Mouse (Mus musculus) erythroid progenitor cell, adult 5-6 weeks (primary cell): ENCODE measurements around the gene Trim25. TPM values are rescaled to one million over a fixed set of nuclear protein-coding genes. Genes with fewer than 3 reads are reported as not detected.
"Not testable (repeated sequence)": the region's sequence is repeated elsewhere in the genome, so short reads cannot be mapped to it uniquely, and the experiment has no call there.

ENCODE experiments used
- ATAC-seq: replicated peaks from 2 replicates; pipeline ENCODE4 v1.8.0; 2016; ENCODE audit warnings: moderate number of reproducible peaks, mild to moderate bottlenecking, moderate TSS enrichment, inconsistent platforms; ENCODE audit not compliant: poor library complexity, low FRiP score, severe bottlenecking
- total RNA-seq, 2 experiments: library from RNA; stranded (forward) in 1 of 2; stranded (reverse) in 1 of 2; fragments of 150-400 nt in 1 of 2; fragments of 186-747, 209-891 nt in 1 of 2; gene quantifications; 2 replicates each; pipeline versions ENCODE4 v1.2.3 to v1.2.4; 2015 to 2017; ENCODE audit warnings: low replicate concordance in 2 of 2

The Trim25 gene
- total RNA-seq, 2 experiments from 2014 or later, result 25.2 to 32.8 TPM

GRCm38 (mm10) chr11:89020681-89021305 lies 21.6 kb downstream of the Trim25 start:
- no peak for ATAC-seq

- no peak for ATAC-seq
These were observed 22.5 kb downstream of the Trim25 start for GRCm38 (mm10) chr11:89021687-89022086.

GRCm38 (mm10) chr11:89022120-89022731 lies 23.1 kb downstream of the Trim25 start:
- ATAC-seq, result no peak

GRCm38 (mm10) chr11:89023477-89023876 lies 24.3 kb downstream of the Trim25 start:
- no peak for ATAC-seq

GRCm38 (mm10) chr11:89024181-89024881 lies 25.2 kb downstream of the Trim25 start:
- no peak for ATAC-seq

DNA sequence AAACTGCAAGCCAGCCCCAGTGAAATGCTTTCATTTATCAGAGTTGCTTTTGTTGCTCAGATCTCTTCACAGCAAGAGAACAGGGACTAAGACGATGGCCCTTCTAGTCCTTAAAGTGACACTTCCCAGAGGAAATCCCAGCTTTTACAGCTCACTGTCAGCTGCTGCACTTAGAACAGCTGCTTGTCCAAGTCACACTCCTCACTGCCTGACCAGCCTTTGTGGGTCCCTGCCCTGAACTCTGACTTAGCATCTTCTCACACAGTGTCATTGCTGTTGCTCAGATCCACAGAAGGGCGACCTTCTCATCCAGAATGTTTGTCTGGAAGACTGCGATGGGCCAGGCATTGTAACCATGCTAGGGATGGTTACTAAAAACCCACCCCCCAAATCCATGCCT lies 26.4 kb downstream of the Trim25 start:
- no peak for ATAC-seq

GRCm38 (mm10) chr11:89026117-89026516 lies 26.9 kb downstream of the Trim25 start:
- no peak for ATAC-seq

DNA sequence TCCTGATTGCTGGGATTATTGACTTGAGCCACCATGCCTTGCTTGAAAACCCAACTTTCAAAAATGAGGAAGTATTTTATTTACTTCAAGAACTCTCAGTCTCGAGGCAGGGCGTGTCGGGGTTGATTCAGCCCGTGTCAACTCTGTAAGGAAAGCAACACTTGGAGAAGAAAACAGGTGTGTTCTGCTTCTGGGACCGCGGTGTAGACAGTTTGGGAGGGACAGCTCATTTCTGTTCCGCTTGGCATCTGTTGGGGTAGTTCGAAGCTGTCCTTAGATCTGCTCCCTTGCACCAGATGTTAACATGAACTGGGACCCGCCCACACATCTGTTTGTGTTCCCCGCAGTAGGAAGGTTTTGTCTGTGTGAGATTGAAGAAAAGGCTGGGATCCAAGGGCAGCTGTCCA lies 28.8 kb downstream of the Trim25 start:
- ATAC-seq, result 0 out of 2 replicates have a peak, but pooled peaks have one; percentile 30

DNA sequence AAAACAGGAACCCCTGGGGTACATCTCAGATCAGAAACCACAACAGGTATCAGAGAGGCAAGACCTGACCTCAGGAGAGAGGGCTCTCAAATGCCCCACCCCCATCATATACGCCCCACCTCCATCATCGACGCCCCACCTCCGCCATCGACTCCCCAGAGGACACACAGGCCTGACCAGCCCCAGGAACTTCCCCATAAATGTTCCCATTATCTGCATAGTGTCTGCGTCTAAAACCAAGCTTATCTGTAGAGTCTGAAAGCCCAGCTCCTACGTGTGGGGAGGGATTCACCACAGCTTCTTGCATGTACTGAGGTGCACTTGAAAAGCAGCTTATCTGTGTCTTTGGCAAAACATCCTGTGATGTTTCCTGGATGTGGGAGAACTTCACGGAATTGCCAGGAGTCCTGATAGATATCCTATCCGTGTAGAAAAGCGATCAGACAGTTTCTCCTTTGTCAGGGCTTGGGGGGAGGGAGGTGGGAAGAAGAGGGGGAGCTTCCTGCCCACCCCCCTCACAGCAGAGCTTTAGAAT lies 29.8 kb downstream of the Trim25 start:
- ATAC-seq, result no peak

DNA sequence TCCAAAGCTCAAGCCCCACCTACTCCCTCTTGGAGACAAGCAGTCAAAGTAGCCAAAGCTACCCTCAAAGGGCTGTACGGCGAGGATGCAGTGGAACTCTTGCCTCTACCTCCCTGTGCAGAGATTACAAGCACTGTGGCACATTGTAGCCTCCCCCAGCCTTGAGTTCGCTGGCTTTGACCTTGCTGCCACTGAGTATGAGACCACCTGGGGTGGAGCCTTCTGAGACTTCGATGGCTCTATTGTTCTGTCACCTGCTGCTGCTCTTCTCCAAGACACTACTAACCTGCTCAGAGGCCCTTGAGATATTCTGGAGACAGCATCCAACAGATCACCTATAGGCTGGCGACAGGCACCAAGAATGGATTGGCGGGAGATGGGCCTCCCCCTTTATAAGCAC lies 31.4 kb downstream of the Trim25 start:
- no peak for ATAC-seq

DNA sequence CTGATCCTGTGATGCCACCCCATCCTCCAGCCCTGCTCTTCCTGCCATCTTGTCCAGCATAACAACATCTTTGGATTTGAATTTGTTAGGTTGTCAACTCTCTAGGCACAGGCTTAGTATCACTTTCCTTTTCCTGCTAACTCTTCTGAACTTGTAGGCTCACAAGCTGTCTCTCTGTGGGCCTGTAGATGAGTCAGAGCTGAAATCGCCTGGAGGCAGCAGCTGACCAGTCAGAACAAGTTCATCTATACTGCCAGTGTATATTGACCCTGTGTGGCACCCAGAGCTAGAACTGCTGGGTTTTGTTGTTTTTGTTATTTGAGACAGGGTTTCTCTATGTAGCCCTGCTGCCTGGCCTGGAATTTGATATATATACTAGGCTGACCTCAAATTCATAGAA lies 32.0 kb downstream of the Trim25 start:
- no peak for ATAC-seq

DNA sequence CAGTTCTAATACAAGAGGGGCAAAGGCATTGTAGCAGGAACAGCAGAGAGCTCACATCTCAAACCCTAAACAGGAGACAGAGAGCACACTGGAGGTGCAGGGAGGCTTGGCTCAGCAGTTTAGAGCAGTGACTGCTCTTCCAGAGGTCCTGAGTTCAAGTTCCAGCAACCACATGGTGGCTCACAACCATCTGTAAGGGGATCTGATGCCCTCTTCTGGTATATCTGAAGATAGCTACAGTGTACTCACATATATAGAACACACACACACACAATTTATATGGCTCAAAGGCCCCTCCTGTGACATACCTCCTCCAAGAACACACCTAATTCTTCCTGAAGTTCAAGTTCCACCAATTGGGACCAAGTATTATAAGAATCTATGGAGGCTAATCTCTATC lies 35.4 kb downstream of the Trim25 start:
- ATAC-seq, result no peak

DNA sequence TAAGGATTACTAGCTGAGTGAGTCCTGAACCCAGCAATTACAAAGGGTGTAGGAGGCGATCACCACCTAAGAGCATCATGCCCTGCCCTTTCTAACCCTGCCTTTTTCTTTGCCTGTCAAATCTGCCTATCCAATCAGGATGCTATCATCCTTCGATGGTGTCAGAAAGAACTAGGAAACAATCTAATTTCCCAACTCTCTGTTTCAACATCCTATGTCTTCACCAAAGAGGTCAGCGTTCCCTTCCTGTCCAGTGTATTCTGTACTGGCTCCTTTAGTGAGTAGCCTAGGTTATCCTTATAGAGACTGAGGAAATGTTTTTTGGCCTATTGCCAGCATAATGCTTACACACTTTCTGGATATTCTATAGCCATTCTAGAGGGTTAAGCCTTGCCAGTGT lies 36.4 kb downstream of the Trim25 start:
- ATAC-seq, result no peak

DNA sequence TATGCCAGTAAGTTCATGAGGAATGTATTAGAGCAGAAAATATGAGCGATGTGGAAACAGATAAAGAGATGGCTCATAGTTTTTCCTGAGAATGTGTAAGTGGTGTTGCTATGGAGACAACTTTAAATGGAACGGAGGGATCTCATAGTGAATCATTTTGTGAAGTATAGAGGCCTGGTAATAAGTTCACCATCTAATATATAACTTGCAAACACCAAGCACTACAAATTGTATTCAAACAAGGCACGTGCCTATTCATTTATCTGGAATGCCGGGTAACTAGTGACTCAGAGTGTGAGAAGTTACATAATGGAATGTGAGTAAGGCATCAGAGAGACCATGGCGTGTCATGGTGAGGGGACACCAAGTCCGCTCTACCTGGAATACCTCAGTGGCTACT lies 39.3 kb downstream of the Trim25 start:
- ATAC-seq, result no peak

GRCm38 (mm10) chr11:89039325-89039724 lies 40.1 kb downstream of the Trim25 start:
- ATAC-seq, result peak; percentile 70

GRCm38 (mm10) chr11:89041073-89041472 lies 41.9 kb downstream of the Trim25 start:
- not testable (repeated sequence) for ATAC-seq

- ATAC-seq, result no peak
These were observed 43.9 kb downstream of the Trim25 start for GRCm38 (mm10) chr11:89043046-89043445.

DNA sequence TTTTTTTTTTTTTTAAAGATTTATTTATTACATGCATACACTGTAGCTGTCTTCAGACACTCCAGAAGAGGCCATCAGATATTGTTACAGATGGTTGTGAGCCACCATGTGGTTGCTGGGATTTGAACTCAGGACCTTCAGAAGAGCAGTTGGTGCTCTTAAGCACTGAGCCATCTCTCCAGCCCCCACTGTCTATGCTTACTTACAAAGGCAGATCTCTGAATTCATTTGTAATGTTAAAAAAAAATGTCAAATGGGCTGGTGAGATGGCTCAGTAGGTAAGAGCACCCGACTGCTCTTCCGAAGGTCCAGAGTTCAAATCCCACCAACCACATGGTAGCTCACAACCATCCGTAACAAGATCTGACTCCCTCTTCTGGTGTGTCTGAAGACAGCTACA lies 46.3 kb downstream of the Trim25 start:
- not testable (repeated sequence) for ATAC-seq

DNA sequence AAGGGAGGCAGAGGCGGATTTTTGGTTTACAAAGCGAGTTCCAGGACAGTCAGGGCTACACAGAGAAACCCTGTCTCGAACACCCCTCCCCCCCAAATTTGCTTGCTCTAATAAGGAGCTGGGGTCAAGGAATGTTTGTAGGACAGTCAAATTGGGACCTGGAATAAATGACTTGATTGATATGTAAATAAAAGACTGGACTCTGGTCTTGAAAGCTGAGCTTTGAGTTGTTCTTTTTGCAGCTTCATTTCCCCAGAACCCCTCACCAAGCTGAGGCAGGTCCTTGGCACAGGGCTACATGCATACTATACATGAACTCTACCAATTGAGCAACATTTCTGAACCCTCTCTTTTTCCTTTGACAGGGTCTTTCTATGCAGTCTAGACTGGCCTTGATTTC lies 46.8 kb downstream of the Trim25 start:
- ATAC-seq, result no peak

DNA sequence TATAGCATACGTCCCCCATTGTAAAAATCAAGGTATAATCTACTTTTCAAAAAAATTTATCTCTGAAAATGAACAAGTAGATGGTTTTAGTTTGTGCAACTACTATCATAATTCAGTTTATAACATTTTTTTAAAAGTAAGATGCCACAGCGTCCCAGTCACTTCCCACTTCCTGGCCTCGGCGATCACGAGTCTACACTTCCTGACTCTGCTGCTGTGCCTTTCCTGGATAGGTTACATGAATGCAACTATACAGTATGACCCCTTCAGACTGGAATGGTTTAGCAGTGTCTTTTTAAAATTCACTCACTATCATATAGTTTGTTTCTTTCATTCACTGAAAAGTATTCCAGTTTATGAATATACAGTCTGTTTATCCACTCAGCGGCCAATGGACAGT lies 52.6 kb downstream of the Trim25 start:
- no peak for ATAC-seq
